Mouse (Mus musculus): ENCODE data around the gene Aamp.

Aamp gene

DNA sequence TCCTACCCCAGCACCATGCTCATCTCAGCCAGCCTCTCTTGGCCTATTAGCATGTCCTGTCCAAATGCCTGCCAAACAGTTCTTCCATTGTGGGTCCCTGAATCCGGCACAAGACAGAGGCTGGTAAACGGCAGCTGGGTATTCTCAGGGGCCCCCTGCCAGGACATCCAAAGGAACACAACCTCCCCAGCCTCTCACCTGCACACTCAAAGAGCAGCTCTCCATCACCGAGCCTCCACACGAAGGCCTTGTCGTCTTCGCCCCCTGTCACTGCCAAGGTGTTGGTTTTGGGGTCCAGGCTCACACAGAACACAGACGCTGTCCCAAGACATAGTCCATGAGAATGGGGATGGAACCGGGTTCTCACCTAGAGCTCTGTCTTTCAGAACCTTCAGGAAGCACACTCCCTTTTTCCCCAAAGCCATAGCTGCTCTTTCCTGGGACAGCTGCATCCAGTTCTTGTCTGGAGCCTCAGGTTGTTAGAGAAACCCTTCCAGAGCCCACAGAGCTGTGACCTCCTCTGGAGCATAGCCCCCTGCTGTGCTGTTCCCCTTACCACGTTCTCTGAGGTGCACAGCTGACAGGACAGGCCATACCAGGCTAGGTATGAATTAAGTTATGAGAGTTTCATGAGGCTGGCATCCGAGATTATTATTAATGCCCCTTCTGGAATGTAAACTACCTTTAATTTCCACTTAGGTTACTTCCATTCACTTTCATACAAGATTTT lies 1.5 kb downstream of the Aamp start:
- DNase-seq (ENCODE audit: low read depth in 1 of 2, low spot score in 2 of 2) = no peak

DNA sequence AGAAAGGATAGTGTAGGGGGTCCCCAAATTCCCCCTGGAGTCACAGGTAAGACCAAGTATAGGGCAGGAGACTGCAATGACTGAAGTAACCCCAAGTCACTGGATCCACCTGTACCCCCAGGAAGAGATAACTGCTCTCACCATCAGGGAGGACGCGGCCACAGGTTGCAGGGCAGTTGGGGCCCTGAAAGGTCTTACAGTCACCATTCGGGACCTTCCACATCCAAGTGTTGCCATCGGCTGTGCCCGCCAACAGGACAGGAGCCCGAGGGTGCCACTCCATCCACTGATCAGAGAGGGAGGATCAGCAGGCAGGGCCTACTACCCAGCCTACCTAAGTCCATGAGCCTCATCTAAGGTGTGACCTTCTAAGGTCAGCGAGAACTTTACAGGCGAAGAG lies 2.7 kb downstream of the Aamp start:
- DNase-seq (ENCODE audit: low read depth in 1 of 2, low spot score in 2 of 2) = no peak

DNA sequence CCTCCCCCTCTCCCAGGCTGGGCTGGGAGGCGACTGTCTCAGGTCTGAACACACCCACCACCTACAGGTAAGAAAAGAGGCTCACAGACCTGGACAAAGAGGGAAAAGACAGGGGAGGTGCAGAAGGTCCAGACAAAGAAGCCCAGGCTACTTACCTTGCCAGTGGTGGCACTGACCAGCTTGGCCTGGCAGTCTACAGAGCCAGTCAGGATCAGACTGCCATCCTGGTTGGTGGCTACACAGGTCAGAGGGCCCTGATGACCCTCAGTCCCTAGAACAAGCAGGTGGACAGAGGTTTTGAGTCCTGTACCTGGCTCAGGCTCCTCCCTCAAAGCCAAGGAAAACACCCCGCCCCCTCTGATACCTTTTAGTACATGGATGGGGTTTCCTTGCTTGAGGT lies 3.2 kb downstream of the Aamp start:
- no peak for DNase-seq (ENCODE audit: low read depth in 1 of 2, low spot score in 2 of 2)

DNA sequence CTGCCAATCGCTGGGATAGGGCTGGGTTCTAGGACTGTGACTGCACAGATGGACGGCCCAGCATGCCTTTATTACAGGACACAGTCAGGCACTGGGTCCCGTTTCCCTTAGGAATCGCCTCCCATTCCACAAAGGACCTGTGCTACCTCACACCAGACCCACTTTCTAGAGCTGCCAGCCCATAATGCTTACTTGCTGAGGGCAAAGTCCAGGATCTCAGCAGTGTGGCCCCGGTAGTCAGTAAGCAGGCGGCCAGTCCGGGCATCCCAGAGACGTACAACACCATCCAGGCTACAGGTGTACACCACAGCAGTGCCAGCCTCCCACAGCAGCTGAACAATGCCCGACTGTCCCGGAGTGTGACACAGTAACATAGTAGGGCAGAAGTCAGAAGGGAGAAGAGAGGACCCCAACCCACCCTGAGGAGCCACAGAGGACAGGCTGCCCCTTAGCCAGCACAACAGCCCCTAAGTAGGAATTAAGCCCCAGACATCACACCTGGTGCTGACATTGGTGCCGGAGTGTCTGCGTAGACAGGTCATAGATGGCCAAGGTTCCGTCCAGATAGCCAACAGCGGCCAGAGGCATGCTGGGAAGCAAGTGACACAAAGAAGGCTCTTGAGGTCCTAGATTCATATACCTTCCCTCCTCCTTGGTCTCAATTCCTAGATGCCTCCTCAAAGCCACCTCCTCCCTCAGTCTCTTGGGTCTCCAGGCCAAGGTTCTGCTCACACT lies 3.8 kb downstream of the Aamp start:
- DNase-seq (ENCODE audit: low read depth in 1 of 2, low spot score in 2 of 2) = no peak

DNA sequence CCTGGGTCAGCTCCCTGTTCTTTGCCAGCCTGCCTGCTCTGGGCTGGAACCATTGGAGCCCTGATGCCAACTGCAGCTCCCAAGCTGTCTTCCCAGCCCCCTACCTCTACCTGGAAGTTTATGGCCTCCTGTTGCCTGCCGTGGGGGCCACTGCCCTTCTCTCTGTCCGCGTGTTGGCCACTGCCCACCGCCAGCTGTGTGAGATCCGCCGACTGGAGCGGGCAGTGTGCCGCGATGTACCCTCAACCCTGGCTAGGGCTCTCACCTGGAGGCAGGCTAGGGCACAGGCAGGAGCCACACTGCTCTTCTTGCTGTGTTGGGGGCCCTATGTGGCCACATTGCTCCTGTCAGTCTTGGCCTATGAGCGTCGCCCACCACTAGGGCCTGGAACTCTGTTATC lies 5.5 kb downstream of the Aamp start:
- DNase-seq (ENCODE audit: low read depth in 1 of 2, low spot score in 2 of 2) = no peak

DNA sequence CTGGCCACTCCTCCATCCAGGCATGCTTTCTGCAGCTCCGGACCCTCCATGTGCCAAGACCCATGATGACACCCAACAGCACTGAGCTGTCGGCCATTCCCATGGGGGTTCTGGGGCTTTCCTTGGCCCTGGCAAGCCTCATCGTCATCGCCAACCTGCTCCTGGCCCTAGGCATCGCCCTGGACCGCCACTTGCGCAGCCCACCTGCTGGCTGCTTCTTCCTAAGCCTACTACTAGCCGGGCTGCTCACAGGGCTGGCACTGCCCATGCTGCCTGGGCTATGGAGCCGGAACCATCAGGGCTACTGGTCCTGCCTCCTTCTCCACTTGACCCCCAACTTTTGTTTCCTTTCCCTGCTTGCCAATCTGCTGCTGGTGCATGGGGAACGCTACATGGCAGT lies 6.0 kb downstream of the Aamp start, which contains the start of gene Gpbar1:
Gpbar1 (plus strand) TSS at position 13 of the 400 bp plus-strand sequence.
- DNase-seq (ENCODE audit: low read depth in 1 of 2, low spot score in 2 of 2) = no peak

DNA sequence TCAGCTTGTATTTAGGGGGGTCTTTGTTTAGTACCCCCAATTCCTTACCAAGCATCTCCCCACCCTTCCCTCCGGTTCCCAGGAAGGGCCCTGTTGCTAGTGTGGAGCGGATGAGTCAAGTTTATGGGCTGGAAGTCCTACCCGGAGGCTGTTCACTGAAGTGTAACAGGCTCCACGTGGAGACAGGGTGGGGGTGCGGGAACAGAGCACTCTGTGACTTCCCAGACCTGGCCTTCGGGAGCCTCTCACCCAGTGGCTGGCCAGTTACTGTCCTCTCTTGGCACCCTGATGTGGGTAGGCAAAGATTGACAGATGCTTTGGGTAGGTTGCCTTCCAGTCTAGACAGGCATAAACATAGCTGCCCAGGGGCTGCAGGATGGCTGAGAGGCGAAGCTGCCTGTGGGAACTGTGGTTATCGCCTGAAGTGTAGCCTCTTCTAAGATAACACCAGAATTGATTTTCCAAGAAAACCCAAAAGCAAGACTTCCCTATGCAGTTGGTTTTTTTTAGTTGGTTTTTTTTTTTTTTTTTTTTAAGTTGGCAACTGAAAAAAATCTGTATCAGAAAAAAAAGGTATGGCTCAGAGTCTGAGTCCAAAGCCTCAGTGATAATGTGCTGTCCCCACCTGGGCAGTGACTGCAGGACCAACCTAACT lies 6.5 kb downstream of the Aamp start:
- DNase-seq (ENCODE audit: low read depth in 1 of 2, low spot score in 2 of 2) = no peak

DNA sequence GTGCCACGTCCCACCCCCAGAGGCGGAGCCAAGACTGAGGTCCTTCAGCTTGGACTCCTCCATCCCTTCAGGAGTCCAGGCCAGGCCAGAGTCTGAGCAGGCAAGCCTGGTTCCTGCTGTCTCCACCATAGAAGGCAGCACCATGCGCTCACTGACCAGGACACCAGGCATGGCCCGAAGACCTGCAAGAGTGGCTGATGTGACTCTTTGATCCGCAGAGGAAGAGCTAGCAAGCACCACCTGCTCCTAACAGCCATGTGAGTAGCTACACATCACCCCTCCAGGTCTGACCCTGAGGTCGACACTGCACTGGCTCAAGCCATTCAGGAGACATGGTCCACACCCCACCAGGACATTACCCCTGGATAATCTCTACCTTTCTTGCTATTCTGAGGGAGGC lies 7.5 kb downstream of the Aamp start:
- DNase-seq (ENCODE audit: low read depth in 1 of 2, low spot score in 2 of 2) = no peak

DNA sequence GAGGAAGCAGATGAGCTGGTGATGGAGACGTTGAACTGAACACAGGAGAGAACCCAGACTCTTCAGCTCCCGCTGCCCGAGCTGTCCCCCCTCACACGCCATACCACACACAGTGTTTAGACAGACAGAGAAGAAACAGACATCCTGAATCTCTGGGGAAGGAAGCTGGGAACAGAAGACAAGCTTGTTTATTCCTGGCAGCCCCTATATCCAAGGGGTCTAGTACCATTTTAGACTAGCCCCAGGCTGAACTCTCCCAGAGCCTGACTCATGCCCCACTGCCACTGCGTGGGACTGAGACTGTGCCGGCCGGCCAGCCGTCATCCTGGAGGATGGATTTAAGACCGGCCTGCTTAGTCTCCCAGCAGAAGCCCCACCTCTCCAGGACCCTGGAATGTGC lies 9.5 kb downstream of the Aamp start:
- no peak for DNase-seq (ENCODE audit: low read depth in 1 of 2, low spot score in 2 of 2)

DNA sequence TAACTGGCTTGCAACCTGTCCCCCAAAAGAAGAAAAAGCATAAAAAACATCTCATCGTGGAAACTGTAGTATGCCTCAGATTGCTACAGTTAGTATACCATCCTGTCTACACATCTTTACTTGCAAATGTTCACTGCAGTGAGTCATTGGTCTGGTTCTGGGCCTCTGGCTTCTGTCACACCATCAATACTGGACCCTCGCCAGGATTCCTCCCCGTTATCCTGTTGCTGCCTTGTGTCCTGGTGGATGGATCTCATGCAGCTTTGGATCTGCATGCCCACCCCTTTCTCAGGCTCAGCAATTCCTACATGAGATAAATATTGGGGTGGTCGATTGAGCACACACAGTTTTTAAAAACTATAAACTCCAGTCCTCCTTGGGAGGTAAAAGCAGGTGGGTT lies 12.9 kb downstream of the Aamp start:
- DNase-seq (ENCODE audit: low read depth in 1 of 2, low spot score in 2 of 2) = no peak

DNA sequence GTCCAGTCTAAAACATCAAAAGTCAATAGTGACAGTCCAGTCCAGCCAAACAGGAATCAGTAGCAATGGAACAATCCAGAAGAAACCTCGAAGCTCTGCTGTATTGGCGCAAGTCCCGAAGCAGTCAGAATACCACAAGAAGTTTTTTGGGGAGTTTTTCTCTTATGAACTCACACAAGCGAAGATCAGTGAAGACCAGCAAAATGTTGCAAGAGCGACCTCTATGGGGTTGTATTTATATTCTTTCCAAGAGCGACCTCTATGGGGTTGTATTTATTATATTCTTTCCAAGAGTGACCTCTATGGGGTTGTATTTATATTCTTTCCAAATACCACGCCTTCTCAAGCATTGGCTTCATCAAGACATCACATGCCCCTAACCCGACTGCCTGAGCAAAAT lies 15.8 kb downstream of the Aamp start:
- DNase-seq (ENCODE audit: low read depth in 1 of 2, low spot score in 2 of 2) = no peak

DNA sequence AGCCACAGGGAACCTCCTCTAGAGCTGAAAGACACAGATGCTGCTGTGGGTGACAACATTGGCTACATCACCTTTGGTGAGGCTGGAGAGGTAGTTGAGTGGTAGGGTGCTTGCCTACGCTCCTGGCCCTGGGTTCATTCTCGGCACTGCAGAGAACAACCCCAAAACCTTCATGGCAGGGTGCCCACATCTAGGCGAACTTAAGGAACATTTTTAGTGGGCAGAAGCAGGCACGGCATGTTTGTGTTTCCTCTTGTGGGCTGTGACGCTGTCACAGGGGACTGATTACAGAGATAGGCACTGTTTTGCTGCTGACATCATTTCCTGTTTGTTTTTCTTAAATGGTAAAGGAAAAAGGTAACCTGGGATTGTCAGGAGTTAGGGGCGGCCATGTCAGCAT lies 22.0 kb downstream of the Aamp start:
- DNase-seq (ENCODE audit: low read depth in 1 of 2, low spot score in 2 of 2) = no peak

DNA sequence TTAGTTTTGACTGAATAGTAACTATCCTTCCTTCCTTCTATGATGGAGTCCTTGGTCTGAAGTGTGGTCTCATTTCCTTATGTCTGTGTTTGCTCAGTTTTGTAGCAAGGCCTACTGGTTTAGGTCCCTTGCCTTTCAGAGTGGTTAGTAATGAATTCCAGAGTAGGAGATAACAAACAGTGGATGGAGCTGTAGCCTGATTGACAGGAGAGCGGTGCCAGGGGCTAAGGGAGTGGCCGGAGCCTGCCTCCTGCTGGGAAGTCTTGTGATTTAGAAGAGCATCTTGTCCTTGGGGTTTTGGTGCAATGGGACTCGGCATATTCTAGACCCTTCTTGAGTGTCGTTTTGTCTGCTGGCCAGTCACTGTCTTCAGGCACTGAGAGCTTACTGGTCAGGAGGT lies 27.8 kb downstream of the Aamp start:
- DNase-seq (ENCODE audit: low read depth in 1 of 2, low spot score in 2 of 2) = no peak

DNA sequence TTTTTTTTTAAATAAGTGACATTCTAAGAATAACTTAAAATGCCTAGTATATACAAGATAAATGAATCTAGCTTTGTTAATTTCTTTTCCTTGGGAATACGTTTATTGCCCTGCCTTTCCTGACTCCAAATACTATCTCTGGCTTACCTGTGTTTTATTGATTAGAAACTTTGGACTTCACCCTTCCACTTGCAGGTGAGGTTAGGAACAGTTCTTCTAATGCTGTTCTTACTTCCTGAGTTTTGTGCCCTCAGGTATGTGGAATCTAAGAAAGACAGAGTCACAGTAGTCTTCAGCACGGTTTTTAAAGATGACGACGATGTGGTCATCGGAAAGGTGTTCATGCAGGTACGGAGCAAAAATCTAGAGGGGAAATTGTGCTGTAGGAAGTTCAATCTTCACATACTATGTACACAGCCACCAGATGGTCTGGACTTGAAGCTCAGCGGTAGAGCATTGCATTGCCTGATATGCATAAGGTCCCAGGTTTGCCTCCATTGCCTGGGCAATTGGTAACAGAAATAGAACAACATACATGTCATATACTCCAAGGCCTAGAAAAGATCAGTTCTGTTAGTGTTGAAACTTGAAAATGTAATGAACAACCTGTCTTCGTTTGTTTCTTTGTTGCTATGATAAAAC lies 28.7 kb downstream of the Aamp start:
- no peak for DNase-seq (ENCODE audit: low read depth in 1 of 2, low spot score in 2 of 2)

DNA sequence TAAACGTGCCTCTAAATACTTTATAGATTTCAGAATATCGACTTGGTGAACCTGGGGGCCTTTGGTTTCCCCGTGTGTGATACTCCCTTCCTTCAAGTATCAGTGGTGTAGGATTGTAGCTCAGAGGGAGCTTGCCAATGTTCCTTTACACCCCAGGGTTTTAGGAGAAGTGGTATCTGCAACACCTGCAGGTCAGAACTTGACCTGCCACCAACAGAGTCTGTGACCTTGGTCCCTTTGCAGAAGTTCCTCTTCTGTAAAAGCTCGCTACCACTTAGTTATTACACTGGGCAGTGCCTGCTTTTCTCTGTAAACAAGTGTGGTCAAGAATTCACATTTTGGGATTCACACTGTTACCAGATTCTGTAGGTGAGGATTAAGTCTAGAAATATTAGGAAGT lies 34.4 kb downstream of the Aamp start:
- DNase-seq (ENCODE audit: low read depth in 1 of 2, low spot score in 2 of 2) = no peak

DNA sequence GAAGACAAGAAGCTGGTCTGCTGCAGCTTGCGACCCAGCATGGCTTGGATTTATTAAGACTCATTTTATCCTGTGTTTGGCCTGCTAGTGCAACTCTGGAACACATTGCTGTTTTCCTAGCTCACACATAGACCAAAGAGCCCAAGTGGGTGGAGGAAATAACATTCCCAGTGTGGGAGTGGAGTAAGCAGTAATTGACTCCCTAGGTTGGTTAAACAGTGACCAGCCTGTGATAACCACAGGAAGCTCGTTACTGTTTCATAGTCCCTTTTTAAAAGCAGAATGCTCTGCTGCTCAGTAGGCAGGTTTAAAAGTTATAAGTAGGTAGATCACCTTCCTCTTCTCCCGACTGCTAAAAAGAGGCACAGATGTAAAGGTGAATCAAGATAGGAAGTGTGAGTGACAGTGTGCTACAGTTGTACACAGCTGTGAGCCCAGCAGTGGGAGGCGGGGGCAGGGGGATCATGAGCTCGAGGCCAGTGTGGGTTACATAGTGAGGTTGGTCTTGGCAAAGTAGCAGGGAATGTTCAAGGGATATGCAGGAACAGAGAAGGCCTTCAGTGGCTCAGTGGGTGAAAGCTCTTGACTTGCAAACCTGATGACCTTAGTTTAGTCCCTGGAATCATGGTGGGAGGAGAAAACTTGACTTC lies 35.1 kb downstream of the Aamp start:
- no peak for DNase-seq (ENCODE audit: low read depth in 1 of 2, low spot score in 2 of 2)

DNA sequence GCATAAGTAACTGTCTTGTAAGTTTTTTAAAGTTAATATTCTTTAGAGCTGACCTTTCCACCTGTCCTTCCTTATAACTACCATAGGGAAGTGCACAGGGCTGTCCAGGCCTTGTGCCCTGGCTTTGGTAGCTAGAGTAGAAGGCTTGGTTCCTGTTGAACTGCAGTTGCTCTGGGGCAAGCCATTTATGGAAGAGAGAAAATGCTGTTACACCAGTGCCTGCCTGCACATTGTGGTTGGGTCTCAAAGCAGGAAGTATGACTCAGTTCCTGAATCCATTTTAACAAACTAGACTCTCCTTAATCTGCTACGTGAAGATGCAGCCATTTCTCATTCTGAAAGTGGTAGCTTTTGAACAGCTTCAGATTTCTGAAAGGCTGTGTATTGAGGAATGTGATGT lies 35.7 kb downstream of the Aamp start:
- DNase-seq (ENCODE audit: low read depth in 1 of 2, low spot score in 2 of 2) = peak; percentile 67 to 80

DNA sequence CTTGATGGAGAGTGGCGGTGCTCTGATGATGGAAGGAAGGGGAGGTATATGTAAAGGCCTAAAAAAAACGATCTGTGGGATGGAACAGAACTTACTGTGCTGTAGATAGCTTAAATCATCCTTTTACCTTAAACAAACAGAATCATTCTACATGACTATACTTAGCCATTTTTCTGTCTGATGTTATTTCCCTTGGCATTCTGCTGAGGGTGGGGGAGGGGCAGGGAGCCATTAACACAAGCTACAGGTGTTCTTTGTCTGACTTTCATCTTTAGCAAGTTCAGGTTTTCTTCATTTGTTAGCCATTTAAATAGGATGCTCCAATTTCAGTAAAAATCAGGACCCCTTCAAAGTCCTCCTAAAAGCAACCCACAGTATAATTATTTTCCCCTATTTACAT lies 39.0 kb downstream of the Aamp start:
- no peak for DNase-seq (ENCODE audit: low read depth in 1 of 2, low spot score in 2 of 2)

DNA sequence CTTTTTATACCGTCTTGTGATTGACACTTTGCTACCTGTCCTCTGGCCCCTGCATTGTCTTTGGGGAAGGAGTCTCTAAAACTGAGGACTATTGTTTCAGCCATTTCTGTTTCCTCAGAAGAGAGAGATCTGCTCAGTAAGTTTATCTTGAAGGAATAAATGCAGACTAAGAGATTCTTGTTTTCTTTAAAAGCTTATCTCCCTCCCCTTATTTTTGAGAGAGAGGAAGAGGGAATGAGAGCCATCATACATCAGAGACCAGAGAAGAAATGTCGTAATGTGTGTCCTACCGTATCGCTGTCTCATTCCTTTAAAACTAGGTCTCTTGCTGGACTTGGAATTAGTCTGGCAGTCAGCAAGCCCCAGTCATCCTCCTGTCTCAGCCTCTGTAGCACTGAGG lies 43.7 kb downstream of the Aamp start:
- no peak for DNase-seq (ENCODE audit: low read depth in 1 of 2, low spot score in 2 of 2)

DNA sequence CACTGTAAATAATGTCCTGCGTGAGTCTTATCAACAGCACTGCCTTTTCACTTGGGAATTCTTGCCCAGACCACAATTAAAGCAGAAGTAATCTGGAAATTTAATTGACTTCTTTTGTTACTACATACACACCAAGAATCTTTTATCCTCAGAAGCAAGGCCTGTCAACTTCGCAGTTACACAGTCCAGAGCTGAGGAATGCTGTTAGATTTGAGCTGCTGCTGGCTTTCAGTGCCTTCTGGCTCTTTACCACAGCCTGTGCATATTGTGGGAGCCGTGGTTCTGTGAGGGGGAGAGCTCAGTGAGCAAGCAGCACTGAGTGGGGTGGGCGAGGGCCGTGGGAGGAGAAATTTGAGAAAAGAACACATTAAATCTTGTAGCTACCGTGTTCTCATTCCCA lies 44.2 kb downstream of the Aamp start:
- no peak for DNase-seq (ENCODE audit: low read depth in 1 of 2, low spot score in 2 of 2)

DNA sequence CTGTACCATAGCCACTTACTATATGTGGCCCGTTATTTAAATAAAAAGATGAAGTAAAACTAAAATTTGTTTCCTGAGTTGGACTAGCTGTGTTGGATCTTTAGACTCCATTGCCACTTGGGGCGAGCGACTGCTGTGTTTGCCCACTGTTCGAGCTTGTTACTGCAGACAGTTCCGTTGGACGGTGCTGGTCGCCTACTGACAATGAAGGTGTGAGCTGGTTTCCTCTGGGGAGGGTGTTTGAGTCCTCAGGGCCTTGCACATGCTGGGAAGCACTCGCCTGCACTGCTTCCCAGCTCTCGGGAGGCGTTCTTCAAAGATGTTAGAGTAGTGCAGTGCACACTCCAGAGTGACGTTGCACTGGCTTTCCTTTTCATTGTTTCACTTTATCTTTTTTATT lies 44.9 kb downstream of the Aamp start:
- no peak for DNase-seq (ENCODE audit: low read depth in 1 of 2, low spot score in 2 of 2)

All from monocyte, adult 2 months (primary cell).